Mouse (Mus musculus) gastrocnemius, adult 2 months (tissue): Measurements from ENCODE around the gene Hnrnpa3. TPM values are rescaled to one million over a fixed set of nuclear protein-coding genes. Genes with fewer than 3 reads are reported as not detected.

Experiments used
- DNase-seq: peaks from one replicate; pipeline ENCODE4 v3.0.0; 2022
- H3K27ac ChIP-seq: fragments of 200-600 bp; 2 replicates; pipeline ENCODE4 v1.8.1; 2022; ENCODE audit warnings: mild to moderate bottlenecking
- H3K4me3 ChIP-seq: fragments of 200-600 bp; 2 replicates; pipeline ENCODE4 v1.8.1; 2022; ENCODE audit warnings: mild to moderate bottlenecking, moderate library complexity
- CTCF ChIP-seq: fragments of 200-600 bp; IDR thresholded peaks from 2 replicates; pipeline ENCODE4 v1.8.1; 2022; ENCODE audit warnings: antibody characterized with exemption, mild to moderate bottlenecking, moderate library complexity
- intact Hi-C: fragments of 180-260 bp; cut with DNase I; formaldehyde crosslinking; loops from one replicate; pipeline ENCODE4 v1.15.1; 2025
- total RNA-seq, 2 experiments: library from RNA; stranded (reverse); gene quantifications; 2 replicates each; pipeline ENCODE4 v1.2.3; 2021

The Hnrnpa3 gene
- total RNA-seq, 2 experiments from 2014 or later, result 123 to 144 TPM

DNA sequence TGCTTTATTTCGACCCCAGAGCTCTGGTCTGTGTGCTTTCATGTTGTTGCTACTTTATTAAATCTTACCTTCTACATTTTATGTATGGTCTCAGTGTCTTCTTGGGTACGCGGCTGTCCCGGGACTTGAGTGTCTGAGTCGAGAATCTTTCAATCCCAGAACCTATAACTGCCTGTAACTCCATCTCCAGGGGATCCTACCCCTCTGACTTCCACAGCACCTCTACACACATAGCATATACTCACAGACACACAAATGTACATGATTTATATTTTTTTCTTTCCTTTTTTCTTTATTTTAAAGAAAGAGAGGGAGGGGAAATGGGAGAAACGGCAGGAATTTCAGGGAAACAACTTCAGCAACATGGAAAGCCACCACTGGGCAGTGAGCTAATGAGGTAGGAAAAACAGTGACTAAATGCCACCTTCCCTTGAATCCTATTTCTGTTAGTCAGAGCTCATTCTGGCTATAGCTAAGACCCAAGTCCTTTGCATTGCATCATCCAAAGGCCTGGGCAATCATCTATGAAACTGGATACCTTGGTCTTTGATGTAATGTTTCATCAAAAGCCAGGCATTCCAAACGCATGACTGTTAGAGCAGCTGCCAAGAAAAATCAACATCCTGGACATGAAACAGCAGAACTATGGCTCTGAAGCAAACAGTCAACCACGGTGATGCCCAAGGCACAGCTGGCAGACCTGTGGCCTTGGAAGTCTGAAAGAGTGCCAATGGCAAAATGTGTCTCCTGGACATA is 16.1 kb upstream of the Hnrnpa3 start:
- H3K4me3 ChIP-seq, result no peak overlapping the region
- peak; percentile 47 for DNase-seq
- intact Hi-C loops, result no loop called here
- no peak for TF ChIP-seq CTCF
- H3K27ac ChIP-seq, result peak overlapping the region; percentile 68

DNA sequence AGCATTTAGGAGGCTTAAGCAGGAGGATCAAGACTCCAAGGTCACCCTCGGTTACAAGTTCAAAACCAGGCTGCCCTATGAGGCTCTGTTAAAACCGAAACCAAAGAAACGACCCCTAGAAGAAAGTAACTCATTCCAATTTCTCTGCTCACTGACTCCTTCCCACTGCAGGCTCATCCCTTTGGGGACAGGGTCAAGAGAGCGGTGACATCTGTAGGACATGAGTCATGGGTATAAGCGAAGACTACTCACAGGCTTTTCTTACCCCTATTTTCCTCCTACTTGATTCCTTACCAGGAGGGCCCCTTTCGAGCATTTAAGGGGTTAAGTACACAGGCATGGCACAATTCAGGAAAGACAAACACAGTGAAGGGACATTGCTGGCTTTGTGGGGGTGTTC is 15.1 kb upstream of the Hnrnpa3 start:
- DNase-seq, result no peak
- Histone ChIP-seq H3K27ac (no peak overlapping the region), H3K4me3 (no peak overlapping the region)
- no peak for TF ChIP-seq CTCF
- intact Hi-C loops, result no loop called here

- Histone ChIP-seq H3K27ac (no peak overlapping the region), H3K4me3 (no peak overlapping the region)
- DNase-seq, result no peak
- intact Hi-C loops, result no loop called here
- TF ChIP-seq CTCF, result no peak
Measured at GRCm38 (mm10) chr2:75645251-75645650, 13.8 kb upstream of the Hnrnpa3 start.

- intact Hi-C loops, result no loop called here
- Histone ChIP-seq H3K4me3 (no peak overlapping the region), H3K27ac (no peak overlapping the region)
- no peak for DNase-seq
- TF ChIP-seq CTCF, result no peak
Measured at GRCm38 (mm10) chr2:75650437-75650836, 8.6 kb upstream of the Hnrnpa3 start.

DNA sequence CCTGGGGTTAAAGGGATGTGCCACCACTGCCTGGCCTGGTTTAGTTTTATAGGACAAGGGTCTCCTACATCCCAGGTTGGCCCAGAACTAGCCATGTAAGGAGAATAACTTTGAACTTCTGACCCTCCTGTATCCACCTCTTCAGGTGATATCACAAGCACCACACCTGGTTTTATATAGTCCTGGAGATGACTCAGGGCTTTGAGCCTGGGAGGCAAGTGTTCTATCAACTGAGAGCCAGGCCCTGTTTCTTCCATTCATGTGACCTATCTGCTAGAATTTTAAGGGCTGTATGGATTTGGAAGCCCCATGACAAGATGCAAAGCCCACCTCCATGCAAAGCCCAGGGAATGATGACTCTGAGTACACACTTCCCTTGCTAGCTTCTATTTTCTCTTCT is 5.9 kb upstream of the Hnrnpa3 start:
- intact Hi-C loops, result no loop called here
- H3K27ac ChIP-seq, result no peak overlapping the region
- no peak overlapping the region for H3K4me3 ChIP-seq
- DNase-seq, result no peak
- TF ChIP-seq CTCF, result no peak

DNA sequence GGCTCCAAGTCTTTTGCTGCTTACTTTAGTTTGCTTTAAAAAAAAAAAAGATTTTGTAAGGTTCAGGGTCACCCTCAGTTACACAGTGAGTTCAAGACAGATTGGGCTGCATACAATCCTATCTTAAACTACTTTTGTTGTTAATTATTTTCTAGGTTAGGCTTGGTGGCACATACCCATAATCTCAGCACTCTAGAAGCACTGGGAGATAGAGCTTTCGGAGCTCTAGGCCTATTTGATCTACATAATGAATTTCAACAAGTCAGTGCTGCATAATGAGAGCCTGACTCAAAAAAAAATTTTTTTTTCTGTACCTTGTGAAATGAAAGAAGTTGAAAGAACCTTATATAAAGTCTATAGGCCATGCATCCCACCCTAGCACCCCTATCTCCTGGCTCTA is 4.4 kb upstream of the Hnrnpa3 start:
- intact Hi-C loops, result loop anchor here (5.0 kb wide), 1 partner anchor 47 kb away; no protein-coding TSS in a partner anchor
- H3K27ac ChIP-seq, result no peak overlapping the region
- no peak for DNase-seq
- no peak overlapping the region for H3K4me3 ChIP-seq
- TF ChIP-seq CTCF, result no peak

GRCm38 (mm10) chr2:75656924-75657323 is 2.1 kb upstream of the Hnrnpa3 start:
- no peak overlapping the region for H3K4me3 ChIP-seq
- no peak for DNase-seq
- intact Hi-C loops, result loop anchor here (5.0 kb wide), 1 partner anchor 50 kb away; no protein-coding TSS in a partner anchor
- H3K27ac ChIP-seq, result no peak overlapping the region; the same call in 1 of the 2 replicates
- TF ChIP-seq CTCF, result no peak

DNA sequence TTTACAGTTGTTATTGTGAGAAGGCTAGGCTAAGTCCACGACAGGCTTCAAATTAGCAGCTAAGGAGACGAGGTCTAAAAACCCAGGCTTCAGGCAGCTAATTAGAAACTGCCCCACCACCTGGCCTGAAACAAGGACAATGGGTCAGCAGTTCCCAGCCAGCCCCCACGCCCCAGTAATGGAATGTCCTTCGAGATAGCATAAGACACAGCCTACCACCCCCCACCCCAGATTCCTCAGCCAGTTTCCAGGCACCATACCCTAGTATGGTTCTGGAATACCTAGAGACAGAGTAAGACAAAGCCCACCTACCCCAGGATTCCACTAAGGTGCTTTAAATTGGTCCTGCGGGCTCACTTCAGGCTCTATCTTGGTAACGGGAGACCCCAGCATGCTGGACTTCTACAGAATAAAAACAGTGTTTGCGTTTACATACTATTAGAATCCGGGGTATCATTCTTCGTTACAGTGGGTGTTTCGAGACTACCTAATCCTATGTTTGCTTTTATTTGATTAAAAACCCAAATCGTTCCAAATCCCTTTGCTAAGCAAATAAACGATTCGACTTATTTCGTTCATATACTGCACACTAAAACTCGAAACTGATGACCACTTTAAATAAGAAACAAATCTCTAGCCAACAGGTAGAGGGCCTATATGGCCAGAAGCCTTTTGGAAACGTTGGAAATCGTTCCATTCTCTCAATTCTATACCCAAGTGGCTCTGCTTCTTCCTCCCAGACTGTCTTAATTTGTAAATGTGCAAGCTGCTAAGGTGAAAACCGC is 962 bp upstream of the Hnrnpa3 start:
- peak overlapping the region; percentile 74 for H3K4me3 ChIP-seq
- no peak for DNase-seq
- intact Hi-C loops, result loop anchor here (2.0 to 5.0 kb wide), 2 partner anchors 25 to 51 kb away; no protein-coding TSS in a partner anchor
- peak overlapping the region; percentile 99 for H3K27ac ChIP-seq
- no peak for TF ChIP-seq CTCF

DNA sequence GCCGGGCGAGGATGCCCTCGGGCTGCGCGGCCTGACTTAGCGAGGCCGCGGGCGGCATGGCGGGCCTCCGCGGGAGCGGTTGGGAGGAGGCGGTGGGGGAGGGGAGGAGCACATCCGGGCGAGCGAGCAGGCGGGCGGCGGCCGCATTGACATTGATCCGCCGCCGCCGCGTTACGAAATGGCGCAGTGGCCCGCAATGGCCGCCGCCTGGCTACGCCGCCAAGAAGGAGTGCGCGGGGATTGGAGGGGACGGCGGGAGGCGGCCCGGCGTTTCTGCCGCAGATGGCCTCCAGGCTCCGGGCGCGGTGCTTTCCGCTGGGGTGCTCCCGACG is 534 bp downstream of the Hnrnpa3 start:
- peak overlapping the region; percentile 99 for H3K27ac ChIP-seq
- intact Hi-C loops, result loop anchor here (1.0 to 5.0 kb wide), 3 partner anchors 23 to 52 kb away; partner anchors contain the start of gene Nfe2l2
- TF ChIP-seq CTCF, result no peak; the same call in 1 of the 2 replicates

GRCm38 (mm10) chr2:75660255-75660948 is 1.3 kb downstream of the Hnrnpa3 start:
- peak overlapping the region; percentile 74 for H3K4me3 ChIP-seq
- peak overlapping the region; percentile 99 for H3K27ac ChIP-seq
- TF ChIP-seq CTCF, result no peak
- intact Hi-C loops, result no loop called here
- DNase-seq, result no peak

More for the DNA sequence above, 534 bp downstream of the Hnrnpa3 start:
- H3K4me3 ChIP-seq, result peak overlapping the region; percentile 74
- peak; percentile 98 for DNase-seq

- Histone ChIP-seq H3K4me3 (peak overlapping the region; percentile 74), H3K27ac (peak overlapping the region; percentile 99; the same call in 1 of the 2 replicates)
- intact Hi-C loops, result no loop called here
- no peak for TF ChIP-seq CTCF
- no peak for DNase-seq
Measured at GRCm38 (mm10) chr2:75661106-75661505, 2.0 kb downstream of the Hnrnpa3 start.
